Mouse (Mus musculus) midbrain, embryonic 16.5 days (tissue): ENCODE data around the gene Clec4f. TPM values are rescaled to one million over a fixed set of nuclear protein-coding genes. Genes with fewer than 3 reads are reported as not detected.

Source experiments
- ATAC-seq: fragments of 200-750 bp; cut with Nextera tagmentation; 2 replicates; pipeline ENCODE4 v1.8.0; 2017; ENCODE audit warnings: moderate TSS enrichment
- H3K27ac ChIP-seq: fragments of 300-500 bp; sonication (generic); 2 replicates; pipeline ENCODE4 v1.5.1; 2014; ENCODE audit warnings: mild to moderate bottlenecking, low read length, mixed read lengths
- H3K27me3 ChIP-seq: fragments of 300-500 bp; sonication (generic); 2 replicates; pipeline ENCODE4 v1.6.1; 2014; ENCODE audit warnings: low read depth, low read length, mixed read lengths; ENCODE audit not compliant: control insufficient read depth, insufficient read depth
- H3K36me3 ChIP-seq: fragments of 300-500 bp; sonication (generic); 2 replicates; pipeline ENCODE4 v1.6.1; 2014; ENCODE audit warnings: mild to moderate bottlenecking, low read length, moderate library complexity, mixed read lengths; ENCODE audit not compliant: control insufficient read depth, insufficient read depth
- H3K4me1 ChIP-seq: fragments of 300-500 bp; sonication (generic); 2 replicates; pipeline ENCODE4 v1.6.1; 2014; ENCODE audit warnings: mild to moderate bottlenecking, low read length, mixed read lengths; ENCODE audit not compliant: control insufficient read depth, insufficient read depth
- H3K4me2 ChIP-seq: fragments of 300-500 bp; sonication (generic); 2 replicates; pipeline ENCODE4 v1.6.1; 2014; ENCODE audit warnings: mild to moderate bottlenecking, low read length, mixed read lengths
- H3K4me3 ChIP-seq: fragments of 300-500 bp; sonication (generic); 2 replicates; pipeline ENCODE4 v1.5.1; 2014; ENCODE audit warnings: low read depth, mild to moderate bottlenecking, low read length, moderate library complexity, mixed read lengths
- H3K9ac ChIP-seq: fragments of 300-500 bp; sonication (generic); 2 replicates; pipeline ENCODE4 v1.6.1; 2014; ENCODE audit warnings: low read depth, low read length, mixed read lengths
- H3K9me3 ChIP-seq: fragments of 300-500 bp; sonication (generic); replicated peaks from 2 replicates; pipeline ENCODE4 v1.6.1; 2014; ENCODE audit warnings: mild to moderate bottlenecking, low read length, mixed read lengths; ENCODE audit not compliant: control insufficient read depth, poor library complexity, severe bottlenecking
- WGBS: fragments of 180-500 bp; shearing (Covaris S2); extraction: QIAGEN DNeasy Blood & Tissue Kit; methylation state at CpG from one replicate; pipeline ENCODE4 v1.1.7; 2014; 5-methylcytosine and 5-hydroxymethylcytosine counted together
- polyA plus RNA-seq: library from polyadenylated mRNA; unstranded; fragments of >200 nt; fragmentation: Nextera tagmentation; extraction: Ambion mirVana; gene quantifications from 2 replicates; pipeline ENCODE4 v1.2.1, GENCODE M21; 2015

Clec4f gene
- polyA plus RNA-seq, 1 experiment from 2014 or later = not detected

DNA sequence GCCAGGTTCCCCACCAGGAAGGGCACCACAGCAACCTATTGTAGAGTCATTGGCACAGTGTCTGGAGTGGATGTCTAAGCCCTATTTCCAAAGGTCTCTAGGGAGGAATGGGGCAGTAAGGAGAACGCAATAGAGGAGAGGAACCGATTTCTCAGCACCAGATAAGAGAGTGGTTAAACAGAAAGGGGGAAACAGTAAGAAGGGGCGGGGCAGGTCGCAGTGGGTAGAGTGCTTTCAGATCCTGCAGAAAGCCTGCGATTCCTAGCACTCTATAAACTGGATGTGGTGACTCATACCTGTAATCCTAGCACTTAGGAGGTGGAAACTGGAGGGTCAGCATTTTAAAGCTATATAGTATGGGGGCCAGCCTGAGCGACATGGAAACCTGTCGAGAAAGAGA is 40.7 kb upstream of the Clec4f start:
- H3K36me3 ChIP-seq = no peaks in the 10 kb centered on the region
- under 1% methylated on average over 7 of the region's 7 CpGs for WGBS
- ATAC-seq = no peak
- H3K4me1 ChIP-seq = no peaks in the 10 kb centered on the region
- H3K9me3 ChIP-seq = no peaks in the 10 kb centered on the region
- H3K27ac ChIP-seq = no peak overlapping the region
- H3K4me2 ChIP-seq = no peak overlapping the region
- no peak overlapping the region for H3K4me3 ChIP-seq
- H3K9ac ChIP-seq = no peak overlapping the region
- H3K27me3 ChIP-seq = peaks cover 85% of the 10 kb centered on the region

DNA sequence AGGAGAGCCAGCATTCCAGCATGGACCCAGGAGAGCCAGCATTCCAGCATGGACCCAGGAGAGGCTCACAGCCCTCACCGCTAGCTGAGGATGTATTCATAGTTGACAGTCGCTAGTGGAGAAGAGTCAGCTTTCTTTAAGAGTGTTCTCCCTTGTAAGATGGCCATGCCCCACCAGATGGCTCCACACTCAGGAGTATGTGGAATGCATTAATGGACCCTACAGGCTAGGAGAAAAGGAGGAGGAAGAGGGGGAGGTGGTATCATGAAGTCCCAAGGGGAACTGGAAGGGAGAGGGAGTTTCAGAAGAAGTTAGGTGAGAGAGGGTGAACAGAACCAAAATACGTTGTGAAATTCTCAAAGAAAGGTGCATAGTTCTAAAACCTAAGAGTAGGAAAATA is 39.7 kb upstream of the Clec4f start:
- ATAC-seq = no peak
- Histone ChIP-seq H3K4me1 (no peaks in the 10 kb centered on the region), H3K36me3 (no peaks in the 10 kb centered on the region), H3K4me3 (no peak overlapping the region), H3K4me2 (no peak overlapping the region), H3K9me3 (no peaks in the 10 kb centered on the region), H3K27me3 (peaks cover 91% of the 10 kb centered on the region), H3K27ac (no peak overlapping the region), H3K9ac (no peak overlapping the region)
- 4% methylated on average over 3 of the region's 3 CpGs for WGBS

GRCm38 (mm10) chr6:83693835-83694234 is 37.8 kb upstream of the Clec4f start:
- no peak for ATAC-seq
- under 1% methylated on average over 9 of the region's 9 CpGs for whole genome bisulfite sequencing
- Histone ChIP-seq H3K4me2 (no peak overlapping the region), H3K9me3 (no peaks in the 10 kb centered on the region), H3K27ac (no peak overlapping the region), H3K9ac (no peak overlapping the region), H3K27me3 (peaks cover 84% of the 10 kb centered on the region), H3K4me1 (no peaks in the 10 kb centered on the region), H3K4me3 (no peak overlapping the region), H3K36me3 (no peaks in the 10 kb centered on the region)

DNA sequence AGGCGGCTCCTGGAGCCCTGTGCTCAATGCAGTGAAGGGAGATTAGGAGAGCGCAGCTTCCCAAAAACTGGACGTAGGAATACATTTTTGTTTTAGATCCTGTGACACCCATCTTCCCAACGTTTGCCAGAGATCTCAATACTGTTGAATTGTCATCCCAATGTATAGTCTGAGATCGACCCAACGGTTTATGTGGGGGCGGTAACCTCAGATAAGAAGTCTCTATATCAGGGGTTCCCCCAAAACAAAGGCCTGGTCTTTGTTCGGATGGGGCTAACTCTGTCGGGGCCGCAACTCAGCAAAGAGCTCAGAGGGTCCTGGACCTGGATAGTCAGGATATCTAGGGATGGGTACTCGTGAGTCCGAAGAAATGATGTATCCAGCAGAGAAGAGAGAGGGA is 37.0 kb upstream of the Clec4f start:
- Histone ChIP-seq H3K4me1 (no peaks in the 10 kb centered on the region), H3K27ac (no peak overlapping the region), H3K36me3 (no peaks in the 10 kb centered on the region), H3K4me2 (no peak overlapping the region), H3K9me3 (no peaks in the 10 kb centered on the region), H3K27me3 (peaks cover 80% of the 10 kb centered on the region), H3K4me3 (no peak overlapping the region), H3K9ac (no peak overlapping the region)
- ATAC-seq = no peak
- WGBS = 4% methylated on average over 12 of the region's 12 CpGs

- H3K4me3 ChIP-seq = no peak overlapping the region
- H3K36me3 ChIP-seq = no peaks in the 10 kb centered on the region
- no peak overlapping the region for H3K9ac ChIP-seq
- H3K9me3 ChIP-seq = no peaks in the 10 kb centered on the region
- H3K4me1 ChIP-seq = no peaks in the 10 kb centered on the region
- H3K27me3 ChIP-seq = peaks cover 59% of the 10 kb centered on the region
- no peak overlapping the region for H3K27ac ChIP-seq
- ATAC-seq = no peak
- WGBS = 69% methylated on average over 2 of the region's 2 CpGs
- H3K4me2 ChIP-seq = no peak overlapping the region
These were observed 34.9 kb upstream of the Clec4f start for GRCm38 (mm10) chr6:83690936-83691335.

- Histone ChIP-seq H3K27ac (no peak overlapping the region), H3K4me1 (no peaks in the 10 kb centered on the region), H3K4me3 (no peak overlapping the region), H3K9me3 (no peaks in the 10 kb centered on the region), H3K4me2 (no peak overlapping the region), H3K27me3 (peaks cover 54% of the 10 kb centered on the region), H3K36me3 (no peaks in the 10 kb centered on the region), H3K9ac (no peak overlapping the region)
- ATAC-seq = no peak
- 23% methylated on average over 4 of the region's 5 CpGs for WGBS
These were observed 34.3 kb upstream of the Clec4f start for GRCm38 (mm10) chr6:83690277-83690676.

DNA sequence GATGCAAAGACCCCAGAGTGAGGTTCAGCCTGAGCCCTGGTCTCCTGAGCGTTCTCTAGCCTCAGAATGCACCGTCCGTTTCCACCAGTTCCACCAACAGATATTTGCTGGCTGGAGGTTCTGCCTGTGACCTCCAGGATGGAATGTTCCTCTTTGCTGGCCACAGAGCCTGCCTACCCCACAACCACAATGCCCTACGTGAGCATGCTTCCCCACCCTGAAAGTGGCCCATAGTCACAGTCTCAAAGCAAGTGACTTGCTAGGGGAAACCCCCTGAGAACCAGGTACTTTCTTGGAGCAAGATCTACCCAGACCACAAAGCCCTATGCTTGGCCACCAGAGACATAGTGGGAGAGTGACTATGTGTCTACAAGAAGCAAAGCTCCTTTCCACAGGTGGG is 33.4 kb upstream of the Clec4f start:
- Histone ChIP-seq H3K36me3 (no peaks in the 10 kb centered on the region), H3K27ac (no peak overlapping the region), H3K4me1 (no peaks in the 10 kb centered on the region), H3K9ac (no peak overlapping the region), H3K4me3 (no peak overlapping the region), H3K4me2 (no peak overlapping the region), H3K9me3 (no peaks in the 10 kb centered on the region), H3K27me3 (peaks cover 45% of the 10 kb centered on the region)
- no peak for ATAC-seq
- 85% methylated on average over 4 of the region's 4 CpGs for WGBS

GRCm38 (mm10) chr6:83677757-83678156 is 21.8 kb upstream of the Clec4f start, which contains the start of gene Cd207:
Gene Cd207 (minus strand): TSS chr6:83677857.
- Histone ChIP-seq H3K9ac (no peak within 1 kb of the TSS), H3K4me3 (no peak within 1 kb of the TSS), H3K27ac (no peak within 1 kb of the TSS), H3K27me3 (peaks cover 2% of the 10 kb centered on the region; the same call in 1 of the 2 replicates), H3K4me1 (no peaks in the 10 kb centered on the region), H3K36me3 (no peaks in the 10 kb centered on the region), H3K9me3 (no peaks in the 10 kb centered on the region), H3K4me2 (no peak within 1 kb of the TSS)
- no peak for ATAC-seq
- WGBS = 73% methylated on average over 4 of the region's 4 CpGs

- no peak overlapping the region for H3K4me3 ChIP-seq
- H3K36me3 ChIP-seq = no peaks in the 10 kb centered on the region
- H3K27me3 ChIP-seq = peaks cover 2% of the 10 kb centered on the region; the same call in 1 of the 2 replicates
- WGBS = 4% methylated on average over 4 of the region's 4 CpGs
- no peak overlapping the region for H3K9ac ChIP-seq
- H3K4me2 ChIP-seq = no peak overlapping the region
- H3K27ac ChIP-seq = no peak overlapping the region
- no peaks in the 10 kb centered on the region for H3K4me1 ChIP-seq
- no peaks in the 10 kb centered on the region for H3K9me3 ChIP-seq
- ATAC-seq = 0 out of 2 replicates have a peak, but pooled peaks have one; percentile 45
These were observed 17.4 kb upstream of the Clec4f start for GRCm38 (mm10) chr6:83673395-83673794.
